Mouse (Mus musculus): ENCODE data around the gene Rpl5. TPM values are rescaled to one million over a fixed set of nuclear protein-coding genes. Genes with fewer than 3 reads are reported as not detected.
A peak's percentile ranks its signal among the peaks of the same experiment; 100 is the strongest.

Rpl5 gene
- 31.5 and 104 TPM in 2 replicates for polyA plus RNA-seq (2011; ENCODE audit: insufficient read depth, insufficient read length, low replicate concordance, missing spikeins)

- peak within 1 kb of the TSS; percentile 62 for H3K27ac ChIP-seq (ENCODE audit: control insufficient read depth, insufficient read depth, low read depth, low read length, poor library complexity)
- peak within 1 kb of the TSS; percentile 90 for H3K4me3 ChIP-seq (replicated peaks; ENCODE audit: control insufficient read depth, low read depth, low read length)
- H3K4me1 ChIP-seq (ENCODE audit: control insufficient read depth, insufficient read depth, low read length), result no peaks in the 10 kb centered on the region; the same call in 1 of the 2 replicates
- TF ChIP-seq CTCF (IDR thresholded peaks at IDR 0.05; ENCODE audit: control insufficient read depth, insufficient read depth, low read length) (peak; percentile 98), POLR2A (IDR thresholded peaks at IDR 0.05; ENCODE audit: borderline replicate concordance, control insufficient read depth, low read depth, low read length) (peak; percentile 82)
- 2% methylated on average over 66 of the region's 66 CpGs for WGBS
Measured at GRCm38 (mm10) chr5:107900206-107901013, at the start of gene Rpl5. TSS of gene Rpl5 (plus strand) at chr5:107900502.

- Histone ChIP-seq H3K4me1 (ENCODE audit: control insufficient read depth, insufficient read depth, low read length) (no peaks in the 10 kb centered on the region; the same call in 1 of the 2 replicates), H3K4me3 (replicated peaks; ENCODE audit: control insufficient read depth, low read depth, low read length) (no peak overlapping the region), H3K27ac (ENCODE audit: control insufficient read depth, insufficient read depth, low read depth, low read length, poor library complexity) (no peak overlapping the region)
- TF ChIP-seq CTCF (IDR thresholded peaks at IDR 0.05; ENCODE audit: control insufficient read depth, insufficient read depth, low read length) (no peak), POLR2A (IDR thresholded peaks at IDR 0.05; ENCODE audit: borderline replicate concordance, control insufficient read depth, low read depth, low read length) (no peak)
- 17% methylated on average over 6 of the region's 6 CpGs for WGBS
Measured at GRCm38 (mm10) chr5:107853807-107854206, 46.5 kb upstream of the Rpl5 start.

GRCm38 (mm10) chr5:107854556-107854955 is 45.7 kb upstream of the Rpl5 start:
- Histone ChIP-seq H3K4me1 (ENCODE audit: control insufficient read depth, insufficient read depth, low read length) (no peaks in the 10 kb centered on the region; the same call in 1 of the 2 replicates), H3K4me3 (replicated peaks; ENCODE audit: control insufficient read depth, low read depth, low read length) (no peak overlapping the region), H3K27ac (ENCODE audit: control insufficient read depth, insufficient read depth, low read depth, low read length, poor library complexity) (no peak overlapping the region)
- WGBS, result 49% methylated on average over 3 of the region's 3 CpGs
- TF ChIP-seq CTCF (IDR thresholded peaks at IDR 0.05; ENCODE audit: control insufficient read depth, insufficient read depth, low read length) (no peak), POLR2A (IDR thresholded peaks at IDR 0.05; ENCODE audit: borderline replicate concordance, control insufficient read depth, low read depth, low read length) (no peak)

- Histone ChIP-seq H3K27ac (ENCODE audit: control insufficient read depth, insufficient read depth, low read depth, low read length, poor library complexity) (no peak overlapping the region), H3K4me3 (replicated peaks; ENCODE audit: control insufficient read depth, low read depth, low read length) (no peak overlapping the region), H3K4me1 (ENCODE audit: control insufficient read depth, insufficient read depth, low read length) (no peaks in the 10 kb centered on the region; the same call in 1 of the 2 replicates)
- TF ChIP-seq POLR2A (IDR thresholded peaks at IDR 0.05; ENCODE audit: borderline replicate concordance, control insufficient read depth, low read depth, low read length), result no peak
- TF ChIP-seq CTCF (IDR thresholded peaks at IDR 0.05; ENCODE audit: control insufficient read depth, insufficient read depth, low read length), result no peak
- WGBS, result 15% methylated on average over 2 of the region's 2 CpGs
Measured at GRCm38 (mm10) chr5:107855546-107855945, 44.8 kb upstream of the Rpl5 start.

- Histone ChIP-seq H3K4me3 (replicated peaks; ENCODE audit: control insufficient read depth, low read depth, low read length) (no peak overlapping the region), H3K4me1 (ENCODE audit: control insufficient read depth, insufficient read depth, low read length) (no peaks in the 10 kb centered on the region; the same call in 1 of the 2 replicates), H3K27ac (ENCODE audit: control insufficient read depth, insufficient read depth, low read depth, low read length, poor library complexity) (no peak overlapping the region)
- 48% methylated on average over 2 of the region's 2 CpGs for WGBS
- TF ChIP-seq CTCF (IDR thresholded peaks at IDR 0.05; ENCODE audit: control insufficient read depth, insufficient read depth, low read length), result peak; percentile 48
- no peak for TF ChIP-seq POLR2A (IDR thresholded peaks at IDR 0.05; ENCODE audit: borderline replicate concordance, control insufficient read depth, low read depth, low read length)
Measured at GRCm38 (mm10) chr5:107858963-107859362, 41.3 kb upstream of the Rpl5 start.

- WGBS, result 96% methylated on average over 3 of the region's 3 CpGs
- peaks cover 3% of the 10 kb centered on the region; the same call in 1 of the 2 replicates for H3K4me1 ChIP-seq (ENCODE audit: control insufficient read depth, insufficient read depth, low read length)
- no peak for TF ChIP-seq CTCF (IDR thresholded peaks at IDR 0.05; ENCODE audit: control insufficient read depth, insufficient read depth, low read length)
- TF ChIP-seq POLR2A (IDR thresholded peaks at IDR 0.05; ENCODE audit: borderline replicate concordance, control insufficient read depth, low read depth, low read length), result no peak
- H3K4me3 ChIP-seq (replicated peaks; ENCODE audit: control insufficient read depth, low read depth, low read length), result no peak overlapping the region
- H3K27ac ChIP-seq (ENCODE audit: control insufficient read depth, insufficient read depth, low read depth, low read length, poor library complexity), result no peak overlapping the region
Measured at GRCm38 (mm10) chr5:107863971-107864370, 36.3 kb upstream of the Rpl5 start.

- H3K27ac ChIP-seq (ENCODE audit: control insufficient read depth, insufficient read depth, low read depth, low read length, poor library complexity), result peak overlapping the region; percentile 79
- WGBS, result 17% methylated on average over 2 of the region's 2 CpGs
- H3K4me3 ChIP-seq (replicated peaks; ENCODE audit: control insufficient read depth, low read depth, low read length), result peak overlapping the region; percentile 24
- H3K4me1 ChIP-seq (ENCODE audit: control insufficient read depth, insufficient read depth, low read length), result peaks cover 3% of the 10 kb centered on the region; the same call in 1 of the 2 replicates
- TF ChIP-seq POLR2A (IDR thresholded peaks at IDR 0.05; ENCODE audit: borderline replicate concordance, control insufficient read depth, low read depth, low read length) (no peak), CTCF (IDR thresholded peaks at IDR 0.05; ENCODE audit: control insufficient read depth, insufficient read depth, low read length) (no peak)
Measured at GRCm38 (mm10) chr5:107866127-107867126, 33.9 kb upstream of the Rpl5 start.
